Mouse (Mus musculus) embryo, embryonic 10 days (tissue): ENCODE data around the gene Uspl1.
A peak's percentile ranks its signal among the peaks of the same experiment; 100 is the strongest.

Source experiments
- DNase-seq: peaks from one replicate; pipeline ENCODE4 v3.0.0-alpha.2; 2015; ENCODE audit warnings: low spot score

Uspl1 gene

GRCm38 (mm10) chr5:149211041-149211440 lies 26.9 kb downstream of the Uspl1 start:
- no peak for DNase-seq

GRCm38 (mm10) chr5:149212806-149213205 lies 28.7 kb downstream of the Uspl1 start:
- DNase-seq, result no peak

GRCm38 (mm10) chr5:149215540-149215939 lies 31.4 kb downstream of the Uspl1 start:
- no peak for DNase-seq

GRCm38 (mm10) chr5:149217524-149218357 lies 33.6 kb downstream of the Uspl1 start:
- DNase-seq, result no peak

GRCm38 (mm10) chr5:149219493-149219892 lies 35.3 kb downstream of the Uspl1 start:
- no peak for DNase-seq

- DNase-seq, result no peak
Measured at GRCm38 (mm10) chr5:149221355-149221754, 37.2 kb downstream of the Uspl1 start.

- DNase-seq, result no peak
Measured at GRCm38 (mm10) chr5:149224666-149225065, 40.5 kb downstream of the Uspl1 start.

GRCm38 (mm10) chr5:149228700-149229618 lies 44.8 kb downstream of the Uspl1 start:
- peak; percentile 98 for DNase-seq

- no peak for DNase-seq
Measured at GRCm38 (mm10) chr5:149229619-149230339, 45.6 kb downstream of the Uspl1 start.

- no peak for DNase-seq
Measured at GRCm38 (mm10) chr5:149235002-149235401, 50.9 kb downstream of the Uspl1 start.

- no peak for DNase-seq
Measured at GRCm38 (mm10) chr5:149237221-149237950, 53.2 kb downstream of the Uspl1 start.

- no peak for DNase-seq
Measured at GRCm38 (mm10) chr5:149242467-149242866, 58.3 kb downstream of the Uspl1 start.

- no peak for DNase-seq
Measured at GRCm38 (mm10) chr5:149243053-149243452, 58.9 kb downstream of the Uspl1 start.

- no peak for DNase-seq
Measured at GRCm38 (mm10) chr5:149245391-149245964, 61.3 kb downstream of the Uspl1 start.

GRCm38 (mm10) chr5:149245965-149246470 lies 61.9 kb downstream of the Uspl1 start:
- DNase-seq, result peak; percentile 48

- no peak for DNase-seq
Measured at GRCm38 (mm10) chr5:149247047-149247904, 63.1 kb downstream of the Uspl1 start.

GRCm38 (mm10) chr5:149252303-149252702 lies 68.2 kb downstream of the Uspl1 start:
- no peak for DNase-seq

- DNase-seq, result no peak
Measured at GRCm38 (mm10) chr5:149253491-149253890, 69.3 kb downstream of the Uspl1 start.

- no peak for DNase-seq
Measured at GRCm38 (mm10) chr5:149255522-149255921, 71.4 kb downstream of the Uspl1 start.
